Mouse (Mus musculus): Measurements from ENCODE around the gene Gm28038. TPM values are rescaled to one million over a fixed set of nuclear protein-coding genes. Genes with fewer than 3 reads are reported as not detected.
A peak's percentile ranks its signal among the peaks of the same experiment; 100 is the strongest.

Gm28038 gene
- polyA plus RNA-seq, 1 experiment: not detected

DNA sequence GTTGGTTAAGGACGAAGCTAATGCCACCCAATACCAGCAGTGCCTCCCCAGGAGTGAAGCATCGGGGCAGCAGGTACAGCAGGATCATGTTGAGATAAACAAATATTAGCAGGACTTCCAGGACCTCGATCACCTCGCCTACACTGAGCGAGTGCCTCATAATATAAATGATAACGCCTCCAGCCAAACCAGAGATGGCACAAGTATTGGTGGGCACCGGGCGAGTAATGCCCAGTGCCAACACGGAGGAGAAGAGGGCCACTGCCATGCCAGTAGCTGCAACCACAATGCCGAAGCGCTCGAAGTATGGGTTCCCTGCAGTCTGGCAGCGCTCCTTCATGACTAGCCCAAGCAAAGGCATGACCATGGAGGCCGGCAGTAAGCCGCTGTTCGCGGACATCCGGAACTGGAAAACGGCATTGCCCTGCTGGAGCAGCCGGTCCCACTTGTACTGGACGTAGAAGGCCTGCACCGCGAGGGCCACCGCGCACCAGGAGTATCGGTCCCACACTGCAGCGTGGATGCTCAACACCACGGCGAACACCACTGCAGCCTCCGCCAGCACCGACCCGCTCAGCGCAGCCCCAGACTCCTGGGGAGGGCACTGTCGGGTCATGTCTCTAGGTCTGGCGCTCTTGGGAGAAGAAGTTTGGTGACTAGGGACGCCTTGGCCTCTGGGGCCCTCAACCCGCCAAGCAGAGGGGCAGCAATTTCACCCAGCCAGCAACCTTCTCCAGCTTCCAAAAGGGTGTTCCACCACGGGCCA lies 4.8 kb downstream of the Gm28038 start:
- DNase-seq (ENCODE audit: low spot score): peak; percentile 34

DNA sequence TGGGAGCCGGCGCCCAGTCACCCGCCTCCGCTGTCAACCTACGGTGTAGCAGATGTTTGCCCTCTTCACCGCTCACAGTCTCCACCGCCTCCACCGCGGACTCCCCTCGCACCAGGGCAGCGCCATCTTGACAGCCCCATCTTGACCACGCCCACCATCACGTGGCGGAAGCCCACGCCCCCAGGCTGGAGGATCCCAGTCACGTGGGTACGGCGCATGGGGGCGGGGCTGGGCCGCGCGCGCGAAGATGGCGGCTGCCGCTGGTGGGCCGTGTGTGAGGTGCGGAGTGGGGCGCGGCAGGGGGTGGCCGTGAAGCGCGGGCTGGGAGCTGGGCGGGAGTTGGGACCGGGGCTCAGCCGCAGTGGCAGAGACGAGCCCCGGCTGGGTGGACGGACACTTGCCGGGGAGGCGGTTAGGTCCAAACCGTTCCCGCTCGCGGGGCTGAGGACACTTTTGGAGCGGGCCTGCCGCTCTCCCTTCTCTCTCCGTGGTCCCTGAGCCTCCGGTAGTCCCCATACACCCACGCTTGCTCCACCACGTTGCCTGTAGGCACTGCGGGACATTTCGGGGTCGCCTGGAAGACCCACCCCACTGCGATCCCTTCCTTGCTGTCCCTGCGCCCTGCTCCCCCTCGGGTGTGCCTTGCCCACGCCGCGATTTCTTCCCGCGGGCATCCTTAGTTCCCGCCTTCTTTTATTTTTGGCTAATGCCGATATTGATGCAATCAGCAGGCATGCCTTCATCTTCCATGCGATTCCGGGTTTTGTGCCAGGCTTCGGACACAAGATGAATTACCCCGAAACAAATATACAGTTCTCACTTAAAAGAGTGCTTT lies 5.6 kb downstream of the Gm28038 start, which contains the start of the genes Dolk and Nup188:
Gene Dolk (minus strand): TSS at position 143 of the 835 bp plus-strand sequence.
Gene Nup188 (plus strand): TSS at position 206 of the 835 bp plus-strand sequence.
- DNase-seq (ENCODE audit: low spot score): peak; percentile 94

DNA sequence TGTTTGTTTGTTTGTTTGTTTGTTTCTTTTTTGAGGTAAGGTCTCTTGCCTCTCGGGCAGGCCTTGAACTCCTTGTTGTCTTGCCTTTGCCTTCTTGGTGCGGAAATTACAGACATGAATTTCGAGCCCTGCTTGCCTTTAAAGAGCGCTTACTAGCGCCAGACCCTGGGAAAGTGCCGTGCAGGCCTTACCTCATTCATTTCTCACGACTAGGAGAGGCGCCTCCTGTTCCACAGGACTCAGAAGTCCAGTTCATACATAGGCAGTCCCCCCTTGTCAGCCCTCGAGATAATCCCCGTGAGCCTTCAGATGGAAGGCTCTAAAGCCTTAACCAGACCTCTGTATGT lies 6.2 kb downstream of the Gm28038 start:
- no peak for DNase-seq (ENCODE audit: low spot score)

DNA sequence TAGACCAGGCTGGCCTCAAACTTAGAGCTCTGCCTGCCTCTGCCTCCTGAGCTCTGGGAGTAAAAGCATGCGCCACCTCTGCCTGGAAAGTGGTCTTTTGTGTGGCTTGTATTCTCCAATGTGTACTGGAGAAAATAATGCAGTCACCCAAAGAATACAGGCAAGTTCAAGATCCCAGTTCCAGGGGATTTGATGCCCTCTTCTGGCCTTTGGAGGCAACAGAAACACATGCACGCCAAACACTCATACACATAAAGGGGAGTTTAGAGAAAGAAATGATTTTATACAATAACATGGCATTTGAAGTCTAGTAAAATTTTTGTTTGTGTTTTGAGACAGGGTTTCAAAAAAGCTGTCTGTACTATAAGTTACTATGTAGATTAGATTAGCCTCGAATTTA lies 18.7 kb downstream of the Gm28038 start:
- DNase-seq (ENCODE audit: low spot score): no peak

GRCm38 (mm10) chr2:30299966-30300365 lies 19.1 kb downstream of the Gm28038 start:
- no peak for DNase-seq (ENCODE audit: low spot score)

DNA sequence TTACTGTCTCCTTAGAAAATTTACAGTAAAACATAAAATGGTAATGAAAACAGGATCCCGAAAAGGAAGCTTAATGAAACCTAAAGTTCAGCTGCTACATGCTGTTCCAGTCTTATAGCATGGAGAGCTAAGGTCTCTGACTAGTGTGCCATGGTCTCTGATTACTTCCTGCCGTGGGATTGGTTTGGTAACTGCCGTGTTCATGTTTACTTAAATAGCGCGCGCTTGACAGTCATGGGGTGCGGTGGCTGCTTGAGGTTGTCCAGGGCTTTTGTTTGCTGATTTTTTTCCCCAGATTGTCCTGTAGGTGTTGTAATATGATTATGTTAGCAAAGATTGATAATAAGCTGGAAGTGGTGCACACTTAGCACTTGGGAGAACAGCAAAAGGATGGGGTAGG lies 25.2 kb downstream of the Gm28038 start:
- DNase-seq (ENCODE audit: low spot score): no peak

GRCm38 (mm10) chr2:30309351-30309750 lies 28.5 kb downstream of the Gm28038 start:
- no peak for DNase-seq (ENCODE audit: low spot score)

DNA sequence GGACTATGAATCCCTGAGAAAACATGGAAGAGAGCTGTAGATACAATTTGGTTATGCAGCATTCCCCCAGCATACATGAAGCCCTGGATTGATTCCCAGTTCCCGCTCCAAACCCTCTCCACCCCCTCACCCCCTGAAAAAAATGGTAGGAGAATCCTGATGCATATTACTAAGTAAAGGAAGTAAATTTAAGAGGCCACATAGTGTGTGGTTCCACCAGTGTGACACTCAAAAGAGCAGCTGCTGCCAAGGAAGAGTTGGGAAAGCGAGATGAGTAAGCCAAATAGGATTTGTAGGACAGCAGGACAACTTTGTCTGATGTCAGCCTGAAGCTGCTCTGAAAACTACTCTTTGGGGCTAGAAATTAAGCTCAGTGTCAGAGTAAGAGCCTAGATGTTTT lies 30.6 kb downstream of the Gm28038 start:
- DNase-seq (ENCODE audit: low spot score): no peak

GRCm38 (mm10) chr2:30316136-30316535 lies 35.3 kb downstream of the Gm28038 start:
- DNase-seq (ENCODE audit: low spot score): no peak

GRCm38 (mm10) chr2:30316955-30317354 lies 36.1 kb downstream of the Gm28038 start:
- no peak for DNase-seq (ENCODE audit: low spot score)

DNA sequence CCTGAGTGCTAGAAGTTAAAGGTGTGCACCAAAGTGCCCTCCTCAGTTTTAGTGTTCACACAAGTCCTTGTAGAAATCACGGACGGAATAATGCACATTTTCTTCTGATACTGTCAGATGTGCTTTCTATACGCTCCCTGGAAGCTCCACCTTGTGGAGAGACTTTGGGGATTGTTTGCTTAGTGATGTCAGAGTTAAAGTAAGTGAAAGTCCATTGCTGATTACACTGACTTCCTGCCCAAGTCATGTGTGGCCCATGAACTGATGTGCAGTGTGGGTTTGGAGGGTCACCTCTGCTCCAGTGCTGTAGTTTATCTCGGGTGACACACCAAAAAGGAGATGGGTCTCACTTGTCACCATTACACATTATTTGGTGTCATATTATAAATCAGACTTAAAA lies 38.4 kb downstream of the Gm28038 start:
- no peak for DNase-seq (ENCODE audit: low spot score)

- DNase-seq (ENCODE audit: low spot score): no peak
These were observed 42.3 kb downstream of the Gm28038 start for GRCm38 (mm10) chr2:30323111-30323510.

- DNase-seq (ENCODE audit: low spot score): no peak
These were observed 44.5 kb downstream of the Gm28038 start for GRCm38 (mm10) chr2:30325296-30325695.

DNA sequence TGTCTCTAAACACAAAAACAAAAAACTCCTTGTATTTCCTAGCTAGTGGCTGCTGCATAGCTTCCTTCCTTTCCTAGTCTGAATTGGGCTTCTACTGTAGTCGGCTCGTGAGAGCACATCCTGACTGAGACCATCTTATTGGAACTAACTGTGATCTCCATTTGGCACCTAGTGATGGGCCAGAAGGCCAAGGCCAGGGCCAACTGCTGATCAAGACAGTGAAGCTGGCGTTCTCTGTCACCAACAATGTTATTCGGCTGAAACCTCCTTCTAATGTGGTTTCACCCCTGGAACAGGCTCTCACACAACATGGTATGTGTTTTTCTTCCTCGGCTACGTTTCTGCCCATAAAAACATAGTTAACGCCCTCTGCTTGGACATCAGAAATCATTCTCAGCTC lies 46.4 kb downstream of the Gm28038 start:
- no peak for DNase-seq (ENCODE audit: low spot score)

DNA sequence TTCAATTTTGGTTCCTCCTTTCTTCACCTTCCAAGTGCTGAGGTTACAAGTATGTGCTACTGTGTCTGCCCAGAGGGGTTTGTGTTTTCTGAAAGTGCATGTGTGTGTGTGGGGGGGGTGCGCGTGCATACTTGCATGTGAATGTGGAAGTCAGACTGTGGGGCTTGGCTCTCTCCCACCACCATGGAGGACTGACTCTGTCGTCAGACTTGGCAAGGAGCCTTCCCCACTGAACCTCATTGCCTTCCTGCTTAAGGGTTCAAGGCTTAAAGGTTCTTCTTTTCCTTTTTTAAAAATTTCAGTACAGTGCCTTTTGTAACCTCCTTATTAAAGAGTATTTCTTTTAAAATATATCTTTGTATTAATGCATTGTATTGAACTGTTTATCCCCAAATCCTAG lies 47.9 kb downstream of the Gm28038 start:
- no peak for DNase-seq (ENCODE audit: low spot score)

DNA sequence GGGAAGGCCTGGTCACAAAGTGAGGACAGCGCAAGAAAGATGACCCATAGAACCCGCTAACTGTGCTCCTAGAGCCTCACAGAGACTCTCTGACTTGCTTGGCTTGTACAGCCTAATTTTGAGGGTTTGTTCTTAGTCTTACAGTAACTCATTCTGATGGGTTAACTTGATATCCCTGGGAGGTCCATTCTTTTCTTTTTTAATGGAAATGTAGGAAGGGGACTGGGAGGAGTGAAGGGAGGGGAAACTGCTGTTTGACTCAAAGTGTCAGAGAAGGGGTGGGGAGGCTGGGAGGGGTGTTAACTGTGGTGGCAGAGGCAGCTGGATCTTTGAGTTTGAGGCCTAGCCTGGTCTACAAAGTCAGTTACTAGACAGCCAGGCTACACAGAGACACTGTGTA lies 54.5 kb downstream of the Gm28038 start:
- no peak for DNase-seq (ENCODE audit: low spot score)

- no peak for DNase-seq (ENCODE audit: low spot score)
These were observed 55.5 kb downstream of the Gm28038 start for GRCm38 (mm10) chr2:30336174-30336915.

DNA sequence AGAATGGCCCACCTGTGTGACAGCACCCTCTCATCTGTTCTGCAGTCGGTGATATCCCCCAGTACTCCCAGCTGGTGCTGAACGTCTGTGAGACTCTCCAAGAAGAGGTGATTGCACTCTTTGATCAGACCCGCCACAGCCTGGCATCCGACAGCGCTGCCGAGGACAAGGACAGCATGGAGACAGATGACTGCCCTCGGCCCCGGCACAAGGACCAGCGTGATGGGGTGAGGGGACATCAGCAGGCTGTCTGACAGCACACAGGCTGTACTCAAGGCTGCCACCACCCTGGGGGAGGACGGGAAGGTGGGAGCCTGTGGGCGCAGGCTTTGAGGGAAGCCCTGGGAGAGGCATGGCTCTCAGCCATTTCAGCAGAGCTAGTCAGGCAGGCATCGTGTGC lies 56.3 kb downstream of the Gm28038 start:
- DNase-seq (ENCODE audit: low spot score): no peak

GRCm38 (mm10) chr2:30342061-30342460 lies 61.2 kb downstream of the Gm28038 start:
- DNase-seq (ENCODE audit: low spot score): no peak

DNA sequence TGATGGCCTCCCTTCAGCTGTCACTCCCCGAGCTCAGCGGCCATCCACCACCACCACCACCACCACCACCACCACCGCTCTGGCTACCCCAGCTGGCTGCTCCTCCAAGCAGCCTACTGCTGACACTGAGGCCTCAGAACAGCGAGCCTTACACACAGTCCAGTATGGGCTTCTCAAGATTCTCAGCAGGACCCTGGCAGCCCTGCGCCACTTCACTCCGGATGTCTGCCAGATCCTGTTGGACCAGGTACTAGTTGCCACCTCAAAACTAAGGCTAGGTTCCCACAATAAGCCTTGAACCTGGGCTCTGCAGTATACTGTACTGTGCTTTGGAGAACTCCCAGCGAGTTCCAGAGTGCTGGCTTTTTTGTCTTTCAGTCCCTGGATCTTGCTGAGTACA lies 61.7 kb downstream of the Gm28038 start:
- no peak for DNase-seq (ENCODE audit: low spot score)

- DNase-seq (ENCODE audit: low spot score): no peak
These were observed 62.8 kb downstream of the Gm28038 start for GRCm38 (mm10) chr2:30343601-30344137.
